Mouse (Mus musculus) hematopoietic stem cell, adult 5-6 weeks (primary cell): Measurements from ENCODE around the gene Kcnj9. TPM values are rescaled to one million over a fixed set of nuclear protein-coding genes. Genes with fewer than 3 reads are reported as not detected.

ENCODE experiments used
- ATAC-seq, 2 experiments: fragments of 125-278 bp in 1 of 2; replicated peaks in 1 of 2; 2 replicates each; pipeline ENCODE4 v1.8.0; 2016 to 2017; ENCODE audit warnings: inconsistent platforms in 2 of 2, mild to moderate bottlenecking in 2 of 2, moderate number of reproducible peaks in 2 of 2, low read depth in 1 of 2, moderate TSS enrichment in 1 of 2; ENCODE audit not compliant: low FRiP score in 2 of 2, poor library complexity in 2 of 2, severe bottlenecking in 2 of 2, insufficient read depth in 1 of 2, low TSS enrichment in 1 of 2
- total RNA-seq: library from RNA; stranded (forward); fragments of 172-1452, 232-1000 nt; gene quantifications from 2 replicates; pipeline ENCODE4 v1.2.3, GENCODE M21; 2017

Kcnj9 gene
- total RNA-seq, 1 experiment from 2014 or later, result not detected

GRCm38 (mm10) chr1:172302851-172303250, 26.3 kb downstream of the Kcnj9 start:
- ATAC-seq, result no peak

- 0 out of 4 replicates have a peak, but pooled peaks have one; percentile 23 to 25 for ATAC-seq
Measured at GRCm38 (mm10) chr1:172302311-172302710, 26.8 kb downstream of the Kcnj9 start.

DNA sequence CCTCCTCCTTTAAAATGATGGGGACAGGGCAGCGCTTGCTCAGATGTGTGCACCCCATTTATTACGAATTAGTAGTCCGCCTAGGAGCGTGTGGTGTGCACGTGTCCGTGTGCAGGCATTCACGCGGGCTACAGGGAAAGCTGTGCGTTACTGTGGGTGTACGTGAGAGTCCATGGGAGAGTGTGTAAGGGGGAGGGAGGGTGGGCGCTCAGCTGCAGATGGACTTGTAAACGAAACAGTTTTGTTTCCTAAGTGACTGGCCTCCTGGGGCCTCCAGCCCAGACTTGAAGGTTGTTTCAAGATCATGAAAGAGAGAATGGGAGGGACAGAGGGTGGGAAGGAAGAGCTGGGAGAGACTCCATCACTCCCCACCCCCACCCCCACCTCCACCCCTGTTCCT, 27.9 kb downstream of the Kcnj9 start:
- no peak for ATAC-seq

GRCm38 (mm10) chr1:172300247-172300646, 28.9 kb downstream of the Kcnj9 start:
- ATAC-seq, result no peak

DNA sequence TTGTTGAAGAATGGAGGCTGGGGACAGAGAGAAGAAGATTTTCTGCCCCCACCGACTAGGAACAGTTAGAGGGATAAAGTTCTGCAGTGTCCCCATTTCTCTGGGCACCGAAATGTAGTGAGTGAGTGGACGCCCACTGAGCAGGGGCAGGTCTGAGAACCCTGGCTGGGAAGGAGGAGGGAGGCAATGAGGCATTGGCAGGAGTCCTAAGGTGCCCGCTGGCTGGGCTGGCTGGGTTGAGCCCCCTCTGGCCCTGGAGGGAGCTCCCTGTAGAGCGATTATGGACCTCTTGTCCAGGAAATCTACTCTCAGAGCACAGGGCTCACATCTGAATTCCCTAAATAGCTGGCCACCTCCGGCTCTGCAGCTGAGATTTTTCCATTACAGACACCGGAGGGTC, 29.6 kb downstream of the Kcnj9 start:
- no peak for ATAC-seq

GRCm38 (mm10) chr1:172297611-172298537, 31.2 kb downstream of the Kcnj9 start, which contains the start of gene Atp1a2:
Gene Atp1a2 (minus strand): TSS chr1:172298064.
- ATAC-seq, result no peak

DNA sequence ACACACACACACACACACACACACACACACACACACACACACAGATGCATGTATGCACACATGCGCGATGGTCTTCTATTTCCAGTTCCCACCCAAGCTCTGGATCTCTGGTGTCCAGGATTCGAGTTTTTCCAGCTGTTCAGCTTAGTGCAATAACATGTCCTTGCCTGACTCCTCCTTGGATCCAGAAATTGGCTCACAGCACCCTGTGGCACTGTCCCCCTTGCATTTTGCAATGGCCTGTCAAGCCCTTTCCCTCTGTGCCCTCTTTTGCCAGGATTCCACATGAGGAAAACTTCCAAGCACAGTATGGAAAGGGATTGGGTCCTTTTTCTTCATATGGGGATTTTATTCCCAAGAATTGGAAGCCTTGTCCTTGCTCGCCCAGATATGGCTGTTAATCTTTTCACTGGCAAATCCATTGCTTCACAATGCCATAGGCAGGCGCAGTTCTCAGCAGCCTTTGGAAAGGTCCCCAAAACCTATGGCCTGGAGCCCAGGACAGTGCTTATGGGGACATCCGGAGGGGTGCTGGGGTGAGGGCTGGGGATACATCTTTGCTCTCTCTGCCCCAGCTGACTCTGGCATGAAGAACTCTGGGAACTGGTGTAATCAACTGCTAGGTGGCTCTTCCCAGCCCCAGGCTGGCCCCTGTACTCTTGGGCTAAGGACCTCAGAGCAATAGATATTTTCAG, 32.2 kb downstream of the Kcnj9 start:
- ATAC-seq, result no peak

- no peak for ATAC-seq
Measured at GRCm38 (mm10) chr1:172295751-172296197, 33.3 kb downstream of the Kcnj9 start.

- no peak for ATAC-seq
Measured at GRCm38 (mm10) chr1:172293449-172293848, 35.7 kb downstream of the Kcnj9 start.

- ATAC-seq, result no peak
Measured at GRCm38 (mm10) chr1:172292880-172293279, 36.2 kb downstream of the Kcnj9 start.

- no peak for ATAC-seq
Measured at GRCm38 (mm10) chr1:172289617-172289946, 39.5 kb downstream of the Kcnj9 start.

GRCm38 (mm10) chr1:172288900-172289616, 40.1 kb downstream of the Kcnj9 start:
- ATAC-seq, result no peak

GRCm38 (mm10) chr1:172286740-172287139, 42.4 kb downstream of the Kcnj9 start:
- no peak for ATAC-seq

- no peak for ATAC-seq
Measured at GRCm38 (mm10) chr1:172284221-172284620, 44.9 kb downstream of the Kcnj9 start.

- no peak for ATAC-seq
Measured at GRCm38 (mm10) chr1:172283073-172283472, 46.0 kb downstream of the Kcnj9 start.

DNA sequence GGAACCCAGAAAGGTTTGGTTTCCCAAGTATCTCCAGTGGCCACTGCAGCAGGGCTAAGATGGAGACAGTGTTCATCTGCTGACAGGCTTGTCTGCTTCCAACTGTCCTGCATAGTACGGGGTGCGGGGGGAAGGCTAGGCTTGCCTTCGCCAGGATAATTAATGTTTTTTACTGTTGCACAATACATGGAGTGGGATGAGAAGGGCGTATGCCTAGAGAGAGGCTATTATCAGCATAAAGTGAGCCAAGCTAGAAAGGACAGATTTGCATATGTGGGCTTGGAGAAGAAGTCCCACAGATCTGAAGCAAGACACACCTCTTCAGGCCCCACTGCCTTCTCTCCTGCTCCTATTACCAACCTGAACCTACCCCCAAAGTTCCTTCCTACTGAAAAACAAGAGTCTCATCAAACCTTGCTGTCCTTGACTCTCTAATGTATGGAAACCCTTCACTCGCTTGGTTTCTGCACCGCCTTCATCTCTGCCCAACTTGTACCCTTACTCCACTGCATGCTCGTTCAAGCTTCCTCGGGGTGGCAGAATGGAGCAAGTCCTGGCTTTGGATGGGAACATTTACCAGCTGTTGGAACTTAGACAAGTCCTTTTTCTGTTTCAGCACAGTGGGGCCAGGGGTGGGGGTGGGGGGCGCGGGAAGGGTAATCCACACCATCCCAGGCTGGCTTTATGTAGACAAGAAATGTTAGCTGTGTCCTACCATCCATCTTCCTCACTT, 47.4 kb downstream of the Kcnj9 start:
- no peak for ATAC-seq

GRCm38 (mm10) chr1:172279768-172280509, 49.2 kb downstream of the Kcnj9 start:
- no peak for ATAC-seq
